Mouse (Mus musculus) retina, postnatal 7 days (tissue): ENCODE measurements around the gene Mxra7.

Experiments used
- DNase-seq: peaks from one replicate; pipeline ENCODE4 v3.0.0-alpha.2; 2012; ENCODE audit warnings: low read depth, low spot score

Gene Mxra7

GRCm38 (mm10) chr11:116784221-116784620, 43.6 kb downstream of the Mxra7 start:
- DNase-seq = no peak

- no peak for DNase-seq
Observed at GRCm38 (mm10) chr11:116782737-116783145, 45.1 kb downstream of the Mxra7 start.

GRCm38 (mm10) chr11:116775407-116775806, 52.4 kb downstream of the Mxra7 start, which contains the start of gene St6galnac1:
St6galnac1 (minus strand) TSS chr11:116775507.
- DNase-seq = no peak

- DNase-seq = no peak
Observed at GRCm38 (mm10) chr11:116773205-116773604, 54.6 kb downstream of the Mxra7 start.

GRCm38 (mm10) chr11:116769873-116770272, 58.0 kb downstream of the Mxra7 start:
- DNase-seq = no peak

- no peak for DNase-seq
Observed at GRCm38 (mm10) chr11:116764946-116765345, 62.9 kb downstream of the Mxra7 start.

- no peak for DNase-seq
Observed at GRCm38 (mm10) chr11:116764346-116764745, 63.5 kb downstream of the Mxra7 start.

- no peak for DNase-seq
Observed at GRCm38 (mm10) chr11:116755191-116755590, 72.7 kb downstream of the Mxra7 start.

- no peak for DNase-seq
Observed at GRCm38 (mm10) chr11:116753674-116754470, 74.0 kb downstream of the Mxra7 start.
